Mouse (Mus musculus) heart, embryonic 11.5 days (tissue): ENCODE data around the gene Efcab6. TPM values are rescaled to one million over a fixed set of nuclear protein-coding genes. Genes with fewer than 3 reads are reported as not detected.

ENCODE experiments used
- ATAC-seq: fragments of 200-750 bp; cut with Nextera tagmentation; replicated peaks from 2 replicates; pipeline ENCODE4 v1.8.0; 2017; ENCODE audit warnings: moderate library complexity; ENCODE audit not compliant: insufficient number of reproducible peaks, low FRiP score, low TSS enrichment
- H3K27ac ChIP-seq: fragments of 300-500 bp; sonication (generic); 2 replicates; pipeline ENCODE4 v1.5.1; 2014; ENCODE audit warnings: mild to moderate bottlenecking, low read depth, low read length
- H3K27me3 ChIP-seq: fragments of 300-500 bp; sonication (generic); 2 replicates; pipeline ENCODE4 v1.6.1; 2014; ENCODE audit warnings: mild to moderate bottlenecking, low read length, mixed read lengths; ENCODE audit not compliant: control insufficient read depth, insufficient read depth
- H3K36me3 ChIP-seq: fragments of 300-500 bp; sonication (generic); 2 replicates; pipeline ENCODE4 v1.6.1; 2014; ENCODE audit warnings: mild to moderate bottlenecking, low read length, moderate library complexity, mixed read lengths; ENCODE audit not compliant: control insufficient read depth, insufficient read depth
- H3K4me1 ChIP-seq: fragments of 300-500 bp; sonication (generic); 2 replicates; pipeline ENCODE4 v1.6.1; 2014; ENCODE audit warnings: low read length; ENCODE audit not compliant: control insufficient read depth, insufficient read depth
- H3K4me2 ChIP-seq: fragments of 300-500 bp; sonication (generic); 2 replicates; pipeline ENCODE4 v1.6.1; 2014; ENCODE audit warnings: mild to moderate bottlenecking, moderate library complexity
- H3K4me3 ChIP-seq: fragments of 300-500 bp; sonication (generic); 2 replicates; pipeline ENCODE4 v1.5.1; 2014; ENCODE audit warnings: low read depth, low read length
- H3K9ac ChIP-seq: fragments of 300-500 bp; sonication (generic); 2 replicates; pipeline ENCODE4 v1.6.1; 2014; ENCODE audit warnings: mild to moderate bottlenecking, low read depth, low read length, moderate library complexity
- H3K9me3 ChIP-seq: fragments of 300-500 bp; sonication (generic); replicated peaks from 2 replicates; pipeline ENCODE4 v1.6.1; 2016; ENCODE audit warnings: low read length; ENCODE audit not compliant: control insufficient read depth
- WGBS: fragments of 180-500 bp; shearing (Covaris S2); extraction: QIAGEN DNeasy Blood & Tissue Kit; methylation state at CpG from one replicate; pipeline ENCODE4 v1.1.7; 2014; ENCODE audit not compliant: insufficient replicate concordance; 5-methylcytosine and 5-hydroxymethylcytosine counted together
- polyA plus RNA-seq: library from polyadenylated mRNA; unstranded; fragments of >200 nt; fragmentation: Nextera tagmentation; extraction: Ambion mirVana; gene quantifications from 2 replicates; pipeline ENCODE4 v1.2.1, GENCODE M21; 2014

The Efcab6 gene
- polyA plus RNA-seq, 1 experiment from 2014 or later: not detected

GRCm38 (mm10) chr15:83955948-83956707, 109.1 kb downstream of the Efcab6 start:
- Histone ChIP-seq H3K36me3 (no peaks in the 10 kb centered on the region), H3K4me3 (no peak overlapping the region), H3K27me3 (peaks cover 4% of the 10 kb centered on the region; the same call in 1 of the 2 replicates), H3K4me2 (no peak overlapping the region), H3K27ac (no peak overlapping the region), H3K9me3 (no peaks in the 10 kb centered on the region), H3K4me1 (no peaks in the 10 kb centered on the region), H3K9ac (no peak overlapping the region)
- ATAC-seq: no peak
- 77% methylated on average over 8 of the region's 8 CpGs for WGBS

GRCm38 (mm10) chr15:83949729-83950491, 115.3 kb downstream of the Efcab6 start:
- H3K36me3 ChIP-seq: no peaks in the 10 kb centered on the region
- H3K27me3 ChIP-seq: no peaks in the 10 kb centered on the region
- WGBS: 59% methylated on average over 16 of the region's 16 CpGs
- no peak overlapping the region for H3K27ac ChIP-seq
- H3K4me2 ChIP-seq: no peak overlapping the region
- no peaks in the 10 kb centered on the region for H3K9me3 ChIP-seq
- no peak for ATAC-seq
- H3K4me1 ChIP-seq: no peaks in the 10 kb centered on the region
- H3K4me3 ChIP-seq: no peak overlapping the region
- H3K9ac ChIP-seq: no peak overlapping the region

- H3K9ac ChIP-seq: no peak overlapping the region
- no peak for ATAC-seq
- no peaks in the 10 kb centered on the region for H3K36me3 ChIP-seq
- H3K4me3 ChIP-seq: no peak overlapping the region
- H3K4me1 ChIP-seq: peaks cover 3% of the 10 kb centered on the region; the same call in 1 of the 2 replicates
- no peaks in the 10 kb centered on the region for H3K9me3 ChIP-seq
- H3K4me2 ChIP-seq: no peak overlapping the region
- H3K27me3 ChIP-seq: no peaks in the 10 kb centered on the region; the same call in 1 of the 2 replicates
- no peak overlapping the region for H3K27ac ChIP-seq
- 37% methylated on average over 5 of the region's 5 CpGs for WGBS
These were observed 125.5 kb downstream of the Efcab6 start for GRCm38 (mm10) chr15:83939703-83940102.

- Histone ChIP-seq H3K4me2 (no peak overlapping the region), H3K4me3 (no peak overlapping the region), H3K36me3 (no peaks in the 10 kb centered on the region), H3K27ac (no peak overlapping the region), H3K27me3 (no peaks in the 10 kb centered on the region; the same call in 1 of the 2 replicates), H3K9ac (no peak overlapping the region), H3K4me1 (no peaks in the 10 kb centered on the region), H3K9me3 (no peaks in the 10 kb centered on the region)
- WGBS: 68% methylated on average over 2 of the region's 2 CpGs
- no peak for ATAC-seq
These were observed 126.7 kb downstream of the Efcab6 start for GRCm38 (mm10) chr15:83938466-83938865.

GRCm38 (mm10) chr15:83936506-83936905, 128.7 kb downstream of the Efcab6 start:
- Histone ChIP-seq H3K27me3 (no peaks in the 10 kb centered on the region), H3K4me3 (no peak overlapping the region), H3K9ac (no peak overlapping the region), H3K4me2 (no peak overlapping the region), H3K36me3 (no peaks in the 10 kb centered on the region), H3K9me3 (no peaks in the 10 kb centered on the region), H3K4me1 (no peaks in the 10 kb centered on the region), H3K27ac (no peak overlapping the region)
- no peak for ATAC-seq
- 89% methylated on average over 4 of the region's 4 CpGs for WGBS

- Histone ChIP-seq H3K27ac (no peak overlapping the region), H3K9me3 (no peaks in the 10 kb centered on the region), H3K27me3 (no peaks in the 10 kb centered on the region), H3K36me3 (no peaks in the 10 kb centered on the region), H3K4me1 (no peaks in the 10 kb centered on the region), H3K9ac (no peak overlapping the region), H3K4me3 (no peak overlapping the region), H3K4me2 (no peak overlapping the region)
- no peak for ATAC-seq
- 51% methylated on average over 2 of the region's 2 CpGs for WGBS
These were observed 130.4 kb downstream of the Efcab6 start for GRCm38 (mm10) chr15:83934816-83935215.

GRCm38 (mm10) chr15:83925338-83925737, 139.8 kb downstream of the Efcab6 start:
- whole genome bisulfite sequencing: 64% methylated on average over 3 of the region's 3 CpGs
- ATAC-seq: no peak
- no peaks in the 10 kb centered on the region for H3K4me1 ChIP-seq

DNA sequence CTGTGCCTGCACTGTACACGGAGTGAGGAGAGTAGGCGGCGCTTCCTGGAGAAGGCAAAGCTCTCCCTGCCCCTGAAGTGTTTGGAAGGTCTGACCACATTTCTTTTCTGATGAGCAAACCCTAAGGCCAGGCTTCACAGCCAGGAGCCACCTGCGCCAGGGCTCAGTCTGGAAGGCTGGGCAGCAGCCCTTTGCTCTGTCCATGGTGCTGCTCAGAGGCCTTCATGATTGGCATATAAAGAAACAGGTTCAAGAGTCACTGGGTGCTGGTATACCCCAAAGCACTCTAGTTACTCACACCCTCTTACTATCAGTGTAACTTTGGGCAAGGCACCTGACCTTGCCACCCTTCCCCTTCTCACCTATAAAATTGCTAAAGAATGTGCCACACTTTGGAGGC, 140.5 kb downstream of the Efcab6 start:
- H3K9ac ChIP-seq: no peak overlapping the region
- H3K27ac ChIP-seq: no peak overlapping the region
- WGBS: 17% methylated on average over 4 of the region's 4 CpGs
- H3K9me3 ChIP-seq: no peaks in the 10 kb centered on the region
- H3K27me3 ChIP-seq: no peaks in the 10 kb centered on the region
- no peaks in the 10 kb centered on the region for H3K4me1 ChIP-seq
- no peak for ATAC-seq
- no peak overlapping the region for H3K4me3 ChIP-seq
- no peaks in the 10 kb centered on the region for H3K36me3 ChIP-seq
- H3K4me2 ChIP-seq: no peak overlapping the region

More at GRCm38 (mm10) chr15:83925338-83925737, 139.8 kb downstream of the Efcab6 start:
- Histone ChIP-seq H3K27me3 (no peaks in the 10 kb centered on the region), H3K4me3 (no peak overlapping the region), H3K36me3 (no peaks in the 10 kb centered on the region), H3K9ac (no peak overlapping the region), H3K4me2 (no peak overlapping the region), H3K9me3 (no peaks in the 10 kb centered on the region), H3K27ac (no peak overlapping the region)
